Mouse (Mus musculus) kidney, adult 2 months (tissue): Measurements from ENCODE around the gene Xcr1. TPM values are rescaled to one million over a fixed set of nuclear protein-coding genes. Genes with fewer than 3 reads are reported as not detected.

Experiments
- DNase-seq: peaks from one replicate; pipeline ENCODE4 v3.0.0; 2021
- H3K27ac ChIP-seq: fragments of 200-500 bp; 2 replicates; pipeline ENCODE4 v1.5.1; 2012; ENCODE audit warnings: low read depth, low read length, control low read depth, inconsistent platforms; ENCODE audit not compliant: insufficient read depth
- H3K27me3 ChIP-seq: fragments of 200-500 bp; replicated peaks from 2 replicates; pipeline ENCODE4 v1.6.1; 2012; ENCODE audit warnings: mild to moderate bottlenecking, moderate library complexity, low read length, inconsistent platforms; ENCODE audit not compliant: control insufficient read depth, insufficient read depth
- H3K36me3 ChIP-seq: fragments of 200-500 bp; 2 replicates; pipeline ENCODE4 v1.6.1; 2012; ENCODE audit warnings: mild to moderate bottlenecking, moderate library complexity, low read length, inconsistent platforms; ENCODE audit not compliant: control insufficient read depth, insufficient read depth
- H3K4me1 ChIP-seq: fragments of 200-500 bp; 2 replicates; pipeline ENCODE4 v1.6.1; 2011; ENCODE audit warnings: low read length; ENCODE audit not compliant: control insufficient read depth, insufficient read depth
- H3K4me3 ChIP-seq: fragments of 200-500 bp; 2 replicates; pipeline ENCODE4 v1.5.1; 2011; ENCODE audit warnings: mild to moderate bottlenecking, low read depth, low read length, control low read depth; ENCODE audit not compliant: insufficient read depth
- CTCF ChIP-seq: fragments of 200-500 bp; conservative IDR thresholded peaks from 2 replicates; pipeline ENCODE4 v1.5.1; 2011; ENCODE audit warnings: low read depth, mild to moderate bottlenecking, control low read depth, low read length, moderate library complexity, mixed read lengths; ENCODE audit not compliant: insufficient read depth, insufficient read length
- POLR2A ChIP-seq: fragments of 200-500 bp; IDR thresholded peaks from one replicate; pipeline ENCODE4 v1.6.1; 2011; ENCODE audit warnings: low read depth, low read length, control low read depth
- WGBS: fragments of 180-500 bp; shearing (Covaris S2); methylation state at CpG from one replicate; pipeline ENCODE4 v1.1.7; 2018; 5-methylcytosine and 5-hydroxymethylcytosine counted together
- polyA plus RNA-seq: library from polyadenylated mRNA; depleted of rRNA; stranded (reverse); fragments of >200 nt; gene quantifications from 2 replicates; pipeline ENCODE4 v1.2.3, GENCODE M21; 2012

Xcr1 gene
- polyA plus RNA-seq, 1 experiment: 0.72 TPM

GRCm38 (mm10) chr9:123844468-123844867 lies 17.4 kb downstream of the Xcr1 start:
- 68% methylated on average over 3 of the region's 3 CpGs for WGBS
- H3K27ac ChIP-seq: no peak overlapping the region; the same call in 1 of the 2 replicates

GRCm38 (mm10) chr9:123840243-123840642 lies 21.6 kb downstream of the Xcr1 start:
- Histone ChIP-seq H3K27me3 (no peaks in the 10 kb centered on the region), H3K36me3 (peaks cover 10% of the 10 kb centered on the region), H3K27ac (no peak overlapping the region), H3K4me3 (no peak overlapping the region), H3K4me1 (no peaks in the 10 kb centered on the region)
- WGBS: 92% methylated on average over 6 of the region's 6 CpGs
- no peak for DNase-seq
- TF ChIP-seq CTCF: no peak
- no peak for TF ChIP-seq POLR2A

More at GRCm38 (mm10) chr9:123844468-123844867, 17.4 kb downstream of the Xcr1 start:
- Histone ChIP-seq H3K4me1 (no peaks in the 10 kb centered on the region), H3K27me3 (no peaks in the 10 kb centered on the region), H3K4me3 (no peak overlapping the region), H3K36me3 (peaks cover 4% of the 10 kb centered on the region)
- DNase-seq: no peak
- TF ChIP-seq POLR2A: no peak
- TF ChIP-seq CTCF: no peak

- Histone ChIP-seq H3K27me3 (no peaks in the 10 kb centered on the region), H3K4me3 (no peak overlapping the region), H3K4me1 (no peaks in the 10 kb centered on the region), H3K27ac (no peak overlapping the region), H3K36me3 (peaks cover 14% of the 10 kb centered on the region)
- WGBS: 96% methylated on average over 3 of the region's 3 CpGs
- DNase-seq: no peak
- no peak for TF ChIP-seq CTCF
- TF ChIP-seq POLR2A: no peak
These were observed 26.0 kb downstream of the Xcr1 start for GRCm38 (mm10) chr9:123835851-123836250.

- DNase-seq: no peak
- Histone ChIP-seq H3K4me1 (no peaks in the 10 kb centered on the region), H3K4me3 (no peak overlapping the region), H3K27ac (no peak overlapping the region), H3K36me3 (peaks cover 2% of the 10 kb centered on the region), H3K27me3 (no peaks in the 10 kb centered on the region)
- TF ChIP-seq CTCF (no peak), POLR2A (no peak)
- 92% methylated on average over 4 of the region's 4 CpGs for WGBS
These were observed 32.9 kb downstream of the Xcr1 start for GRCm38 (mm10) chr9:123828916-123829315.

- no peak for DNase-seq
- no peaks in the 10 kb centered on the region for H3K27me3 ChIP-seq
- WGBS: 92% methylated on average over 3 of the region's 3 CpGs
- no peak overlapping the region for H3K27ac ChIP-seq
- H3K4me1 ChIP-seq: no peaks in the 10 kb centered on the region
- H3K4me3 ChIP-seq: no peak overlapping the region
- H3K36me3 ChIP-seq: peaks cover 3% of the 10 kb centered on the region
- TF ChIP-seq POLR2A: no peak
- TF ChIP-seq CTCF: no peak
These were observed 35.2 kb downstream of the Xcr1 start for GRCm38 (mm10) chr9:123826631-123827030.

GRCm38 (mm10) chr9:123818601-123819000 lies 43.2 kb downstream of the Xcr1 start:
- Histone ChIP-seq H3K36me3 (peaks cover 5% of the 10 kb centered on the region), H3K4me3 (no peak overlapping the region), H3K27ac (no peak overlapping the region), H3K4me1 (no peaks in the 10 kb centered on the region), H3K27me3 (no peaks in the 10 kb centered on the region)
- TF ChIP-seq CTCF (no peak), POLR2A (no peak)
- no peak for DNase-seq
- 78% methylated on average over 2 of the region's 2 CpGs for WGBS

GRCm38 (mm10) chr9:123815996-123816395 lies 45.8 kb downstream of the Xcr1 start:
- Histone ChIP-seq H3K4me3 (no peak overlapping the region), H3K36me3 (peaks cover 6% of the 10 kb centered on the region), H3K27me3 (no peaks in the 10 kb centered on the region), H3K4me1 (no peaks in the 10 kb centered on the region), H3K27ac (no peak overlapping the region)
- no peak for TF ChIP-seq CTCF
- no peak for TF ChIP-seq POLR2A
- WGBS: 92% methylated on average over 1 of the region's 1 CpGs
- DNase-seq: no peak
